Mouse (Mus musculus) CD4-positive, CD25-positive, alpha-beta regulatory T cell, adult 4 months (primary cell): ENCODE measurements around the gene Cfl2. TPM values are rescaled to one million over a fixed set of nuclear protein-coding genes. Genes with fewer than 3 reads are reported as not detected.
A peak's percentile ranks its signal among the peaks of the same experiment; 100 is the strongest.
"Not testable (repeated sequence)": the region's sequence is repeated elsewhere in the genome, so short reads cannot be mapped to it uniquely, and the experiment has no call there.

Source experiments
- ATAC-seq: one replicate; pipeline ENCODE4 v1.8.0; 2017
- polyA plus RNA-seq, 2 experiments: library from polyadenylated mRNA; unstranded; fragments of 100-300 nt; shearing (Covaris generic); gene quantifications; one replicate each; pipeline ENCODE4 v1.2.1; 2017

The Cfl2 gene
- polyA plus RNA-seq = 10 to 100 TPM; 24.0 to 28.2 TPM

DNA sequence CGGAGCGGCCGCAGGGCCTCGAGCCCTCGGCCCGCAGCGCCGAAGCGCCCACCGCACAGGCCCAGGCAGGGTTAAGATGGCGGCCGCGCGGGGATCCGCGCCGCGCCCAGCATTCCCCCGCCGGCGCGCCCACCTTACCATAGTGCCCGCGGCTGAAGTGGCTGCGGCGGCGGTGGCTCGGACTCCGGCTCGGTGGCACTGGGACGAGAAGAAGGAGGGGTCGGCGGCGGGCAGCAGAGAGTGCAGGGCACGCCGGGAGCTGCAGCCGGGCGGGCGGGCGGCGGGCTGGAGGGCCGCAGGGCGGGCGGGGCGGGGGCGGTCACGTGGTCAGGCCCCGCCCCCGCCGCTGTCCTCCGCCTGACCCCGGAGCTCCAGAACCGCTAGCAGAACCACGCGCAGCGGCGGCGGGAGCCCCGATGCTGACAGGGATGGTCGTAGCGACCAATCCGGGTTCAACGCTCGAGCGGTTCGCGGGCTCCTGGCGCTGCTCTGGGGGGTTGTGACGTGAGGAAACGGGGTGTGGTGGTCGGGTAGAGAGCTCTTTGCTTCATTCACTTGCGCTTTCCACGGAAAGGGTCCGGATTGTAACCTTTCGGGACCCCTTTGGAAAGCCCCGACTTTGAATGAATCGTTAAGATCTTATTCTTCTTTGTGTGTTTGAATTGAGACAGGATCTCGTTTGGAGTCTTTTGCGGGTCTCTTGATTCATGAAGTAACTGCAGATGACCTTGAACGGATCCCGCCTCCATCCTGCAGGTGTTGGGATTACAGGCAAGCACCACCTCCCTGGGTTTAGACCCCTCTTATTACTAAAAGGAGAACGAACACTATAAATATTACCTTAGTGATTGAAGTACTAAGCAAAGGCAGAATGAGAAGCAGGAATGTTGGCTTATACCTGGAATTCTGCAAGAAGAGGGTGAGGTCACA, at the start of gene Cfl2:
Gene Cfl2, minus strand, starts transcription at position 272 of the 930 bp plus-strand sequence.
- ATAC-seq = peak; percentile 74

DNA sequence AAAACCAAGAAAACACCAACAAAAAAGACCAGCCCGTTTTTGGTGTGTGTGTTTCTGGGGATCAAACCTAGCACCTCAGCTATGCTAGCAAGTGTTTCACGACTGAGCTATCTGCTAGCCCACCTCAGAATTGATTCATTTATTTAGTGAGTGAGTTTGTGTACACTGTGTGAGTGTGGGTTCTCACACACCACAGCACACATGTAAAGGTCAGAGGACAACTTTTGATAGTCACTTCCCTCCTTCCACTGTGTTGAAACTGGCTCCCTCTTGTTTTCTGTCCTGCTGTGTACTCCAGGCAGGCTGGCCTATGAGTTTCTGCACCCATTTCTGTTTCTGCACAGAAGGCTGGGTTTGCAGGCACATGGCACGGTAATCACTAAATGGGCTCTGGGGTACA, 47.7 kb upstream of the Cfl2 start:
- no peak for ATAC-seq

DNA sequence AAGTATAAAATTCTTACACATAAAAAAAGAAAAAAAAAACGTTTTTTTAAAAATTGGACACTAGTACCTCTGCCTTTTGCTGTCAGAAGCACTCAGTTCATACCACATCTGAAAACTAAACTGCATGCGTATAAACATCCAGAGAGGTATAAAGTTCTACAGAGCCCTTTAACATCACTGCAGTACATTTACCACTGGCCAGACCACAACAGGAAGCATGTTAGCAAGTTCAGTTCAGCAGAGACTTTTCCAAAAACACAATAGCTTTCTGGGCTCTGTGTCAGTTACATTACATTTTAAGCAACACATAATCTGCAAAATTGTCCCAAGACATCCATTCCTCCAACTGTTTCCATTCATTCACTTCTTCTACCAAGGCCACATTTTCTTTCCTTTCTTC, 29.9 kb upstream of the Cfl2 start:
- not testable (repeated sequence) for ATAC-seq

DNA sequence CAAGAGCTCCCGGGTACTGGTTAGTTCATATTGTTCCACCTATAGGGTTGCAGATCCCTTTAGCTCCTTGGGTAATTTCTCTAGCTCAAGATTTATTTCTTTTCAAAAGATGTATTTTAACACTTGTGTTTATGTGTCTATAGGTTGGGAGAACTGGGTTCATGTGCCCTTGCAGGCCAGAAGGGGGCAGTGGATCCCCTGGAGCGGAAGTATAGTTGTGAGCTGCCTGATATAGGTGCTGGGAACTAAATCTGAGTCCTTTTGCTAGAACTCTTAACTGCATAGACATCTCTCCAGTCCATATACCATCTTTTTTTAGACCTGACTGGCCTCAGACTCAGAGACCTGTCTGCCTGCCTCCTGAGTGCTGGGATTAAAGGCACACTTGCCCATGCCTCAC, 27.7 kb upstream of the Cfl2 start:
- no peak for ATAC-seq

DNA sequence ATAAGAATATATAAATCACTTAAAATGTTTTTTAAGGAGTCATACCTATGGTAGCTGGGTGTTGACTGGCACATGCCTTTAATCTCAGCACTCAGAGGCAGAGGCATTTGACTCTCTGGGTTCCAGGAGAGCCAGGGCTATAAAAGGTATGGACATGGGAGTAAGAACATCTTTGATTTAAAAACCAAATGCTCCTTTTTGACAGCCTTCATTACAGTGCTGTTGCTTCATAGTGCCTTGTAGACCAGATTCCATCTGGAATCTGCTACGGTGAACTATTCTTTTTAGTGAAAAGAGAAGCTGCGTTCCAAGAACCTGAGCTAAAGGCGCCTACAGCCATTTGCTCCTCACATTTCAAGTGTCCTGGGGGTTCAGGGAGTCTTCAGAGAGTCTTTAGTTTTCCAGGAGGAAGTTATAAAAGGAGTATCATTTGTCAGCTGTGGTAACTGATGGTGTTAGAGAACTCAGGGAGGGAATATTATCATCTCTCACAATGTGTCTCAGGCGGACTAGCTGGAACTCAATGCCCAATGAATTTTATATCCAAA, 25.0 kb upstream of the Cfl2 start:
- no peak for ATAC-seq

DNA sequence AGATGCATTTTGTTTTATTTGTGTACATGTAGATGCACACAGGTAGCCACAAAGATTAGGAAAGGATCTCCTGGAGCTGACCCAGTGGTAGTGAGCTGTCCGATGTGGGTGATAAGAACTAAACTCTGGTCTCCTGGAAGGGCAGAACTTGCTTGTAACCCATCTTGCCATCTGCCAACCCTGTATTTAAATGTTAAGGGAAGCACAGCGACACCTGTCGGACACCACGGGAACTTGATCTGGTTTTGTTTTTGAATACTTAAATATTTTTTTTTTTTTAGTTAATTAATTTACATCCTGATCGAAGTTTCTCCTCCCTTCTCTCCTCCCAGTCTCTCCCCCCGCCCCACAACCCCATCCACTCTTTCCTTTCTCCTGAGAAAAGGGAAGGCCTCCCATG, 17.0 kb upstream of the Cfl2 start:
- ATAC-seq = peak; percentile 78

DNA sequence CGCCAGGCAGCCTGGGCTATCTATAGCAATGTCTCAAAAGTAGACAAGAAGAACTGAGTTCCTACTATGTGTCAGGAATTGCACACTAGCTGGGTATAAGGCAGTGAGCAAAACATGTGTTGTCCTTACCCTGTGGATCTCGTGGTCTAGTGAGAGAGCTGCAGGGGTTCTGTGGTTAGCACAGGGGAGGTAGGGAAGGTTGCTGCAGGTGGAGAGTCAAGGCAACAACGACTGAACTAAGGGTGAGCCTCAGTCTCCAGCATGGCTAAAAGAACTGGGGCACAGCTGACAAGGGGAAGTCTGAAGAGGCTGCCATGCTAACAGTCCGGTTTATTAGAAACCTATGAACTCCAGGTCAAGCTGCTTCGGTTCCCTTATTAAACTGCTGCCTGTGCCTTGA, 16.5 kb upstream of the Cfl2 start:
- ATAC-seq = no peak

DNA sequence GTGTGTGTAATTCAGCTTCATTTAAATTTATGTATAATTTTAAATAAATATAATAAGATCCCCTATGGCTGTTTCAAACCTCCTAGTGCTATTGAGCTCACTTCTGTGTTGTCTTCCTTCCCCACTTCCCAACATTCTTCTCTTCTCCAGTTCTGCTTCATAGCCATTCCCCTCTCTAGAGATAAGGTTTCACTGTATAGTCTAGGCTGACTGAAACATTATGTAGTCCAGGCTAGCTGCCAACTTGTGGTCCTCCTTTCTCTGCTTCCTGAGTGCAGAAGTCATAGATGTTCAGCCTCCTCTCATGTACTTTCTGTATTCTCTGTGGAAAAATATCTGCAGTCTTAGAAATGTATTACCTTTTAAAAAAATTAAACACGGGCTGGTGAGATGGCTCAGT, 15.2 kb upstream of the Cfl2 start:
- ATAC-seq = no peak

DNA sequence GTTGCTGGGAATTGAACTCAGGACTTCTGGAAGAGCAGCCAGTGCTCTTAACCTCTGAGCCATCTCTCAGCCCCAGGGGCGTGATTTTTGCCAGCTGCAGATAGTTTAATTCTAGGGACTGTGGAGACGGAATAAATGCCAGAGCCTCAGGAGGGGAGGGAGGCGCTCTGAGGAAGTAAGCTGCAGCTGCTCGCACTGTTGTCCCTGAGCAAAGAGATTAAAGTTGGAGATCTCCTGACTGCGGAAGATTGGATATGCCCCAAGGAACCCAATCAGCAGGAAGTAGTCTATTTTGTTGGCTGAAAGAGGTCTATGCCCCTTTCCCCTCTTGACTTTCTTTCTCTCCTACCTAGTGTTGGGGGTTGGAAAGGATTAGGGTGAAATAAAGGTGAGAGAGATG, 14.2 kb upstream of the Cfl2 start:
- ATAC-seq = no peak

DNA sequence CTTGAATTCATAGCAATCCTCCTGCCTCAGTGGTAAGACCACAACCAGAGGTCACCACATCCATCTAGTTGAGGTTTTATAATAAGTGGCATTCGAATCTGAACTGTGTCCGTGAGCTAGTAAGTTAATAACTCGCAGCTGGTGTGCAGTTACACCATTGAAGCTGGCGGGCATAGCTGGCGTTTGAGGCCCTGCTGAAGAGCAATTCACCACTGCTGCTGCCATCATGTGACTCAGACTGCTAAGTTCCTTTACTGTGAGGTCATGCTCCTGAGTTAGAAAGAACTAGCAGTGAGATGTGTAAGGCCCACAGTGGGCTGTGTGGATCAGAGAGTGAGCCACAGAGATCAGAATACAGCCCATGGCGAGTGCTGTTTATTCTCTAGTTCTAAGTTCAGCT, 12.0 kb upstream of the Cfl2 start:
- no peak for ATAC-seq

DNA sequence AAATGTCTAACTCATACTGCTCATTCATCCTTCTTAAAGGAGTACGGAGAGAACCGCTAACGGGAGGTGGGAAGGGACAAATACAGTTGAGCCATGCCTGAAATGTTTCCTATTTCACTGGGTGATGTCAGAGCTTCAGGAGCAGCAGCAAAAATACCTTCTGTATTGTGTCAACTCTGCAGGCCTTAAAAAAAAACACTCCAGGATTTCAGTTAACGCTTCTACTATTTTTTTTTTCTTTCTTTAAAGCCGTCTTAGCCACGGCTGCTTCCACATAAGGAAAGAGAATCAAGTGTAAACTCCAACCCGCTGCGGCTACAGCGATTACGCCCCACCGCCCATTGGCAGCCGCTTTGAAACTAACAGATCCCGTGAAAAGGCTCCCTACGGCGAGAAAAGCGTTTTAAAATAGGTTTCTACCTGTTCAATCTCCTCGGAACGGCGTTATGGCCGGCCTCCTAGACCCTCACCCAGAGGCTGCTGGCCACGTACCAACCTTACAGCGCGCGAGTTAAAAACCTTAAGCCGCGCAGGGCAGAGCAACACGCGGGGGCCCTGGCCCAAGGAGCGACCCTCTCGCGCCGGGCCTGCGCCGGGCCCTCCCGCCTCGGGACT, 579 bp downstream of the Cfl2 start:
- peak; percentile 58 for ATAC-seq

DNA sequence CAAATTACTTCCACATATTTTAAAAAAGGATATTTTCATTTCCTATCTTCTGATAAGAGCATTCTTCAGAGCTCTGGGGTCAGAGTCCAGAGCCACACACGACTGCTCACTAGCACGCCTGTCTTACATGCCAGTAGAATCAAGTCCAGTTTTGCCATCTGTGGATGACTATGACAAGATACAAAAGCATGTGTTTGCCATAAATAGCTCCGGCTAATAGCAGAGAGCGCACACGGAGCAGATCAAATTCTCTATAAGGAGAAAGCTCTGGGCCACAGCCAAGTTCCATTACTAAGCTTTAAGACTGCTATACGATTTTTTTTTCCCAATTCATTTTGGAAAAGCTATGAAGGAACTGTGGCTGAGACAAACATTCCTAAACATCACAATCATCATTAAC, 3.1 kb downstream of the Cfl2 start:
- no peak for ATAC-seq

DNA sequence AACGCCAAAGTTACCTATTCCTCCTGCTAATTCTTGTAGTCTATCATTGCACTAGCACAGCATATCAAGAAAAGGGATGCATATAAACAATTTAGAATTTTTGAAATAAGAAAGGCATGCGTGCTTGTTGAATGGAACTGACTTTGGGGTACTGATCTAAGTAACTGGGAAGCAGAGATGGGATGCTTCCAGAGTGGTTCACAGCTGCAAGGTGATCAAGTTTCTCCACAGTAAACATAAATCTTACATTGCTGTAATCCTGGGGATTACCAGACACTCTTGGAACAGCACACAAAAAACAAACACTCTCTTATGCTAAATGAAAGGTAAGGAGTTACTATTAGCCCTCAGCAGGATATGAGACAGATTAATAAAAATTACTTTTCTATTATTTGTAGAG, 12.1 kb downstream of the Cfl2 start:
- ATAC-seq = no peak

DNA sequence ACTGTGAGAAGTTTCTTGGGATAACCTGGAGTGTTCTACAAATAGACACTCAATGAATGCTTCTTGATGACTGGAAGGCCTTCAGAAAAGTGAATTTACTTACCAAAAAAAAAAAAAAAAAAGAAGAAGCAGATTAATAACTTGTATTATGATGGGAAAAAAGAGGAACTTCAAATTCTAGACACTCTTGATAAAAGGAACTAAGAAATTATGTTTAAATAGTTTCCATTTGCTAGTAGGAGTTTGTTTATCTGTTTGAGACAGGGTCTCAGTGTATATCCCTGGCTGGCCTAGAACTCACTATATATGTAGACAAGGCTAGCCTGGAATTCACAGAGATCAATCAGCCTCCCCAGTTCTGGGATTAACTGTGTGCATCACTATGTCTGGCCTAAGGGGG, 18.3 kb downstream of the Cfl2 start:
- no peak for ATAC-seq

DNA sequence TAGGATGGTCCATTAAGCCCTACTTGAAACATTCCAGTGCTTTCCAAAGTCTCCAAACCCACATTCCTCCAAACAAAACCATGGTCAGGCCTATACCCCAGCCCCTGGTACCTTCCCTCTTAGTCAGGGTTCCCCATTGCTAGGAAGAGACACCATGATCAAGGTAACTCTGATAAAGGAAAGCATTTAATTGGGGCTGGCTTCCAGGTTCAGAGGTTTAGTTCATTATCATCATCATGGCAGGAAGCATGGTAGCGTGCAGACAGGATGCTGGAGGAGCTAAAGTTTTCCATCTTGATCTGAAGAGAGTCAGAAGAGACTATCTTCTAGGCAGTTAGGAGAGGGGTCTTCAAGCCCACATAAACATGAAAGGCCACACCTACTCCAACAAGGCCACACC, 21.1 kb downstream of the Cfl2 start:
- ATAC-seq = no peak

DNA sequence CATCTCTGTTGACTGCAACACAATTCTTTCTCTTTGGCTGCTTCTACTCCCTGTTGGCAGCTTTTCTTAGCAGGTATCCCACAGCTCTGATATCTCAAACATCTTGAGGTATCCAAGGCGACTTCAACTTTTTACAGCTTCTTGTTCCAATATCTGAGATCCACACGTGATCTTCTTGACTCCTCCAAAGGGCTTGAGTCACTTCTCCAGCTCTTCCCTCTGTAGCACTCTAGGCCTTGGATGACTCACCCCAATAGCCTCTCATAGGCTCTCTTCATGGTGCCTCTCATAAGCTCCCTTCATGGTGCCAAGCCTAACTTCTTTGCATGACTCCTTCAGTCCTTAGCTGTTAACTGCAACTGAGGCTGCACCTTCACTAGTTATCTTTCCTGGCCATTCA, 22.9 kb downstream of the Cfl2 start:
- no peak for ATAC-seq

DNA sequence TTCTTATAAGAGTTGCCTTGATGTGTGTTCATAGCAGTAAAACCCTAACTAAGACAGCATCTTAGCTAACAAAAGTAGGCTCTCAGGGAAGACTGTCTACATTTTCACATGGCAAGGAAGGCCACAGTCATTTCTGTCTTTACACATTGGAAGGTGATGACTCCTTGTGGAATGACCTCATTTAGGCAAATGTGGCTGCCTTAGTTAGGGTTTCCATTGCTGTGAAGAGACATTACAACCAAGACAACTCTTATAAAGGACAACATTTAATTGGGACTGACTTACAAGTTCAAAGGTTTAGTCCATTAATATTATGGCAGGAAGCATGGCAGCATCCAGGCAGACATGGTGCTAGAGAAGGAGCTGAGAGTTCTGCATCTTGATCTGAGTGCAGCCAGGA, 23.7 kb downstream of the Cfl2 start:
- no peak for ATAC-seq

DNA sequence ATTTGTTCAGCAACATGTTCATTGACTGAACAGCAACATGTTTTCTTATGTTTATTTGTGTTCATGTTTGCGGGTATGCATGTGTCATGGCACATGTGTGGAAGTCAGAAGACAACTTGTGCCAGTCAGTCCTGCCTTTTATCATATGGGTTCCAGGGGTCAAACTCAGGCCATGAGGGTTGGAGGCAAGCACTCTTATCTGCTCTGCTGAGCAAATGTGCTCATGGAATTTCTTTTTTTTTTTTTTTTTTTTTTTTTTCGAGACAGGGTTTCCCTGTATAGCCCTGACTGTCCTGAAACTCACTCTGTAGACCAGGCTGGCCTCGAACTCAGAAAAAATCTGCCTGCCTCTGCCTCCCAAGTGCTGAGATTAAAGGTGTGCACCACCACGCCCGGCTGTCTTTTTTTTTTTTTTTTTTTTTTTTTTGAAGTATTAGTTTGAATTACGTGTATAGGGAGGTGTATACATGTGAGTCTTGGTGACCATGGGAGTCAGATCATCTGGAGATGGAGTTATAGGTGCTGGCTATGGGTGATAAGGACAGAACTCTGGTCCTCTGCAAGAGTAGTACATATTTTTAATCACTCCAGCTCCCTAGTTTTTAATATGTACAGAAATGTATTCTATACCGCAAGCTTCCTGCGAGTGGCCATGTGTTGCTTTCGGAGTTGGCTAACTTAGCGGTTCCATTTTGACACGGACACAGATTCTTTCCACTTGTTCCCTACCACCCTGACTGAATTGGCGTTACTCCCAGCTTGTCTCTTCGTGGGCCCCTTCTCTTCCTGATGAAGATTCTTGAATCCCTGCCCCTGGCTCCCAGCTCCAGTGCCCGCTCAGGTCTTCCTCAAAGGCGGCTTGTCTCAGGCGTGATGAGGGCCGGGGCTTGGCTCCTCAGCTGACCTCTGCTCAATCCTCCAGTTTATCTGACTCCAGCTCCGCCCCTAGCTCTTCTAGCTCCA, 26.8 kb downstream of the Cfl2 start:
- ATAC-seq = no peak

DNA sequence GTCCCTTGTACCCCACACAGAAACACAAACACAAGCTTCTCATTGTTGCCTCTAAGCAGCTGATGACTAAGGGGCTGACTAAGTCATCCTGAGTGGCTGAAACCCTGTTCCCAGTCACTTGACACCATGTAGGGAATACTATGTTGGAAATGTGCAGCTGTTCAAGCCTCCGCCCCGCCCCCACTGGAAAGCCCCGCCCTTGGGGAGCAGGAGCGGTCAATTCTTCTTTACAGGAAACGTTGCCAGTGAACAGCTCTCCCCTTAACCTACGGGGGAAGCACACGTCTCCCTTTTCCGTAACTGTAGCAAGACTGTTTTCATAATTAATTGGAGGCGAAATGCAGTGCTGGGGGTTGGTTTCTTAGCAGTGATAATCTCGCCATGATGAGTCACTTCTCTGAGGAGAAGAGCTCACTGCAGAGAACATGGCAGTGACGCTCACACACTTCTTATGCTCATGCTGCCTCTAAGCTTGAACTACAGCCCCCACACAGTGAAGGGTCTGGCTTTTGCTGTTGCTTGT, 27.7 kb downstream of the Cfl2 start:
- peak; percentile 60 for ATAC-seq

DNA sequence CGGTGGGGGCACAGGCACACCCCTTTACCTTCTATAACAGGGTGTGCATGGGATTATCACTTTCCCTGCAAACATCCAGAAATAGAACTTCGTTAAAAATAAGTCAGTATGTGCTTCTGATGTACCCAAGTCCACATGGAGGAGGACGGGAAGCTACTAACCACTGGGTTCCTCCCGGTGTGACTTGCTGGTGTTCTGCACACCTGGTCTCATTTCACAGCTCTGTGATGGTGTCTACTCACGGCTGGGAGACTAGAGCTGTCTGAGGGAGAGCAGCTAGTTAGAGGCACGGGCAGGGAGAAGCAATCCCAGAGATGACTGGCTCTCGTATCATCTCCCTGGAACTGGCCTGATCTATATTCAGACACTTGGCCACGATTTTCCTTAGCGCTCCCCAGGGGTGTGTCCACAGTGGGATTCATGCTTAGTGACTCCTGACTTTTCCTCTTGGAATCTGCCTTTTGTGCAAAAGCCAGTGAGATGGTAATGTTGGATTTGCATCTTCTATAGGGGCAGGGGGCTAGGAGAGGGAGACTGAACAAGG, 28.7 kb downstream of the Cfl2 start:
- no peak for ATAC-seq

DNA sequence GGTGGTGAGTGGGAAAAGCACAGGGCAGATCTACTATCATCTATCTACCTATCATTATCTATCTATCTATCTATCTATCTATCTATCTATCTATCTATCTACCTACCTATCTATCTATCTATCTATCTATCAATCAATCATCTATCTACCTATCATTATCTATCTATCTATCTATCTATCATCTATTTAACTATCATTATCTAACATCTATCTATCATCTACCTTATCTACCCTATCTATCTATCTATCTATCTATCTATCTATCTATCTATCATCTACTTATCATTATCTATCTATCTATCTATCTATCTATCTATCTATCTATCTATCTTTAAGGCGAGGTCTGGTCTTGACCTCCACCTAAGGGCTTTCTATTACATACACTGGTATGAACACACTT, 30.8 kb downstream of the Cfl2 start:
- not testable (repeated sequence) for ATAC-seq

DNA sequence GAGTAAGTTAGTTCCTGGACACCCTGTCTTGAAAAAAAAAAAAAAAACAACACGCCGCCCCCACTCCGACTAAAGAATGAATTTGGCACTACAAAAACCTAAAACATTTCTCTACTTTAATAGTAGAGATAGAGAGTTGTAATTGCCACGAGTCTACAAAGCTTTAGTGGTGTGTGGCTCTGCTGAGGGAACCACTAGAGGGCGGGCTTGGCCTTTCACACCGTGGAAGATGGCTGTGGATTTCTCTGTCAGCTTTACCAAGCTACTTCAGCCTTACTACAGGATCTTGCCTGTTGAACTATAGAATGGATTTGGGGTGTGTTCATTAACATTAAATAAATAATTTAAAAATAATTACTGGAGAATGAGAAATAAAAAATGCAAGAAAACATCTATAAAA, 32.1 kb downstream of the Cfl2 start:
- peak; percentile 88 for ATAC-seq
